Mouse (Mus musculus) 416B (cell line): Measurements from ENCODE around the gene Acss2.

Experiments
- DNase-seq: peaks from one replicate; pipeline ENCODE4 v3.0.0; 2011; ENCODE audit warnings: low read depth

Acss2 gene

DNA sequence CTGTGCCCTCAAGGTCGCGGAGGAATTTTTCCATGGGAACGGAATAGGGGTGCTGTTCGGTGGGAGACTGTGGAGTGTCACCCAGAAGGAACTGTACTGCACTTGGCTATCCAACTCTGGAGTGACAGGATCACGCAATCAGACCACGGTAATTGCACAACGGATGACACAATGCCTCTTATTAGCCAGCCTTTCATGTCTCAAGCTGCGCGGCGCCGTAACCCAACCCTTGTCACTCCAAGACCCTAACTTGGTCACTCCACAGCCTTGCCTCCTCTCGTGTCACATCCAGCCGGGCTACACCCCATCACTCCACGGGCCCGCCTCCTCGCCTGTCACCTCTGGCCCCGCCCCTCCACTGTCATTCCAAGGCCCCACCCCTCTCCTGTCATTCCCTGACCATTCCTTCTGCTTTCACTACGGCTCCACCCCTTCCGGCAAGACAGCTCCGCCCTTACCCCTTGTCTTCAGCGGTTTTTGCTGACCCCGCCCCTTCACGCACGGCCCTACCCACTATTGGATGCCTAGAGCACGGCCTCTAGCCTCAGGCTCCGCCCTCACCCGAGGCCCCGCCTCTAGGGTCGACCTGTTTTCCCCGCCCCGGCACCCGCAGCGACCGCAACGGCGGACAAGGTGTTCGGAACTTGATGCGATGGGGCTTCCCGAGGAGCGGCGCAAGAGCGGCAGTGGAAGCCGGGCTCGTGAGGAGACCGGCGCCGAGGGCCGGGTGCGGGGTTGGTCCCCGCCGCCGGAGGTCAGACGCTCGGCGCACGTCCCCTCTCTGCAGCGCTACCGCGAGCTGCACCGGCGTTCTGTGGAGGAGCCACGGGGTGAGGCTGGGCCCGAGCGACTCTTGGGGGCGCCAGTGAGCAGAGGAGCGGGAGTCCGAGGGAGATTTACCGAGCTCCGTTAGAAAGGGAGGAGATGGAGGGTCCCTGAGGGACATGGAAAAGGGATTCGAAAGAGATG lies at the start of gene Acss2, which contains the start of gene Ggt7:
Gene Acss2, plus strand, starts transcription at position 494 of the 969 bp plus-strand sequence.
Gene Ggt7, minus strand, starts transcription at position 783 of the 969 bp plus-strand sequence.
- peak; percentile 100 for DNase-seq

DNA sequence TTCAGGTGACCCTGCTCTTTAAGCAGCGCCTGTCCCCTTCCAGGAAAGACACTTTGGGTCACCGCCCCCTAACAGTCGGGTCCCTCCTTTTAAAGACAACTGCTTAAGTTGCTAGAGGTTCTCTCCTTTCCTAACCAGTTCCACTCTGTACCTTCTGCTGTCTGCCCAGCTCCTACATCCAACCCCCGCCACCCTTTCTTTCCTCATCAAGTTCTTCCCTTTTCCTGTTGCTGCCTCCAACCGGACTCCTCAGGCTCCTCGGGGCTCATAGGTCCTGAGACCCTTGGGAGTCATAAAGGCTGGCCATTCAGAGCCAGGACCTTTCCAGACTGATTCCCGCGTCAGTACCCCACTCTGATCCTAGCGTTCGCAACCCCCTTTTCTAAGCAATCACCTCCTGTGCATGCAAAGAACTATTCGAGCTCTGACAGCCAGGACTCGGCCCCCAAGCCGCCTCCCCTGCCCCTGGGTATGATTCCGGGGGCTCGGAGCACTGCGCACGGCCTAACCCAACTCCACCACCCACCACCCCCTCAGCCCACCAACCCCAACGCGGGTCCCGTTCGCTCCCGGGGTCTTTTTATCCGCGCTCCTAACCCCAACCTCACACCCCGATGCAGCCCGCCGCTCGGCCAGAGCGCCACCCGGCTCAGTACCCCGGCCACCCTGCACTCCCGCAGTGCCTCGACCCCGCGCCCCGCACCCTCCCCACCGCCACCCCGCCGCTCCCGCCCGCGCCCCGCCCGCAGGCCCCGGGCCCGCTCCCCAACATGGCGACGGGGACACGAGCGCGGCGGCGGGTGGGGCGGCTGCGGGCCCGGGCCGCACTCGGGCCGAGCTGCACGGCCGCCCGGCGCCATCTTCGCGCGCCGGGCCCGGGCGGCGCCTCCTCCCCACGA lies 44.8 kb upstream of the Acss2 start:
- peak; percentile 72 for DNase-seq

DNA sequence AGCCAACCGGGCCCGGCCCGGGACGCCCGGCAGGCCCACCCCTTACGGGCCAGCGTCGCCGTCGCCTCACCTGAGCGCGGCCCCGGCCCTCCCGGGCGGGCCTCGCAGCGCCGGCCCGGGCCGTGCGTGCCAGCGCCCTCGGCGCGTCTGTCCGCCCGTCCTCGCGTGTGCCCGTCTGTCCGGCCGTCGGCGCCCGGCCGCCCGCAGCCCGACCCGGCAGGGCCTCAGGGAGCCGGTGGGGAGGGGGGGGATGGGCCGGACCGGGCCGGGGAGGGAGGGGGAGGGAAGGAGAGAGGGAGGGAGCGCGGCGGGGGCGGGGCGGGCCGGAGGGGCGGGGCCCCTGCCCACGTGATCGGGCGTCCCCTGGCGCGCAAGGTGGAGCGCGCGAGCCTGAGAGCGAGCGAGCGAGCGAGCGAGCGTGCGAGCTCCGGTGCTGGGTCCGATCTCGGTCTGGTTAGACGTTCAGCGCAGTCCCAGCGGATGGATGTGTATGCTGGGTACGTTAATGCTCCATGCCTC lies 44.1 kb upstream of the Acss2 start, which contains the start of gene Ncoa6:
Gene Ncoa6, minus strand, starts transcription at position 325 of the 519 bp plus-strand sequence.
- DNase-seq, result peak; percentile 78

DNA sequence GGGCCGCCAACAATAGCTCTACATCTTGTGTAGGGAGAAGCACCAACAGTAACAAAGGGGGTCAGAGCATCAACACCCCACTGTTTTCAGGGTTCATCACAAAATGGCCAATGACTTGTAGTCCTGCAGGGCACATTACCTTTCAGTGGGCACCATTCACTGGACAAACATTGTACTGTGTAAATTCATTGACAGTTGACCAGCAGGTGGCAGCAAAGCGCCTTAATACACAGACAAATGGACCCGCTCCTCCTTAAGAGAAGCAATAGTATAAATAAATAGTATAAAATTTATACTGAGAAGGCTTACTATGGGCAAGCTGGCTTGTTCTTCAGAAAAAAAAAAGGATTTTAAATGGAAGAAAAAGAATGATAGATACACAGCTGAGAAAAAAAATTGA lies 35.7 kb upstream of the Acss2 start:
- DNase-seq, result peak; percentile 86

DNA sequence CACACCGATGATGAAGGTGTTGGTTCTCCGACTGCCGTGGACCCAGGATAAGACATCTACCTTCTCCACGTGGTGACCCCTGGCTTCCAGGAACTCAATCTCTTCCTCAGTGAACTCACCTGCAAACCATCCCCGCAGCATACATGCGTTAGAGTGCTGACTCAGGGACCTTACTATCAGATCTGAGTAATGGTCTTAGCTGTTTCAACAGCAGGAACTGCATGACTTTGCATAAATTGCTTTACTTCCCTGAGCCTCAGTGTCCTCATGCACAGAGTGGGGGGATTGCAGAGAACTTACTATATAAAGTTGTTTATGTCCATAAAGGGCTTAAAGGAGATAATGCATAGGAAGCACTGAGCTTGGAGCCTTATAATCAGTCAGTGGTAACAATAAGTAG lies 26.8 kb upstream of the Acss2 start:
- peak; percentile 30 for DNase-seq

DNA sequence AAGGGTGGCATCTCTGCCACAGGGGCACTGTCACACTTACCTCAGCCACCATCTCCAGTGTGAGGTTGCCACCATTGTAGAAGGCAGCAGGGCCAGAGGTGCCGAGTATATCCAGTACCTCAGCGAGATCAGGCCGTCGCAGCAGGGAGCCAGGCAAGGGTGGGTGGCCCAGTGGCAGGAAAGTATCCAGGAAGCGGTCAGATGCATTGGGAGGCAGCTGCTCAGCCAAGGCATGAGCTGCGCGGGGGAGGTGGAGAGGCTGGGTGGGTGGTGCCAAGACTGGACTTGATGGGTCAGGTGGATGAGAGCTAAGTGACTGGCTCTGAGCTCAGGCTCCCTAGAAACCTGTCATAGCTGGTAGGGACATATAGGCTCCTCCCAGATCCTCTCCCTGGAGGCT lies 15.2 kb upstream of the Acss2 start:
- DNase-seq, result peak; percentile 60

DNA sequence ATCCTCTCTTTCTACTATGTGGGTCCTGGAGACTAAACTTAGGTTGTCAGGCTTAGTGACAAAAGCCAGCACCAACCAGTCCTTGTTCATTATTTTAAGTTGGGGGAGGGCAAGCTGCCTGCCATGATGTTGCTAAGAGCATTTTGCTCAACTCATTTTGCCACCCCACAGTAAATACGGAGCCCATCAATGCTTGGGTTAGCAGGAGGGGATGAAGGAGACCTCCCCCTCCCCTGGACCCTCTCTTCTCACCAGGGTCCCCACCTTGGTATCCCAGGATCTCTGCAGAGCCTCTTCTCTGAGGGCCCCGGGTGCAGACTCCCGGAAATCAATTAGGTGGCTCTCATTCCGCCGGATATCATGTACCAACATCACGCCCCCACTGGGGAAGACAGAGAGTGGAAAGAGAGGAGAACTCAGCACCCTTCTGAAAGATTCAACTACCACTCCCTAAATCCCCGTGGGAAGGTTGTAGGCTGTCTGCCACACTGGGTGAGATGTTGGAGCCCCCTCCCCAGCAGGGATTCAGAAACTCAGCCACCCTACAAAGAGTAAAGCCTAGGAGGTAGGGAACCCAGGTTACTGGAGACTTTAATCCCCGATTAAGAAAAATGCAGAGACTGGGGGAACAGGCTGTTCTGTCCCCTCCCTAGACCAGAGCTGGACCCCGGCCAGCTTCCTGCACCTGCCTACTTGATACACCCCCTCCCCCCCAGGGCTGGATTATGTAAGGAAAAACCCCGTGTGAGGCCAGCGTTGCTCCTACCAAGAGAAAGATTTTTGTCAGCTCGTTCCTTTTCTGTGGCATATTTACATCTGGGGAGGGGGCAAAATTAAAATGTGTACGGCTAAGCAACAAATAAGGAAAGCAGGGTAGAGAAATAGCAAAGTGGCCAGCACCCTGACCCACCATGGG lies 13.1 kb upstream of the Acss2 start:
- no peak for DNase-seq

DNA sequence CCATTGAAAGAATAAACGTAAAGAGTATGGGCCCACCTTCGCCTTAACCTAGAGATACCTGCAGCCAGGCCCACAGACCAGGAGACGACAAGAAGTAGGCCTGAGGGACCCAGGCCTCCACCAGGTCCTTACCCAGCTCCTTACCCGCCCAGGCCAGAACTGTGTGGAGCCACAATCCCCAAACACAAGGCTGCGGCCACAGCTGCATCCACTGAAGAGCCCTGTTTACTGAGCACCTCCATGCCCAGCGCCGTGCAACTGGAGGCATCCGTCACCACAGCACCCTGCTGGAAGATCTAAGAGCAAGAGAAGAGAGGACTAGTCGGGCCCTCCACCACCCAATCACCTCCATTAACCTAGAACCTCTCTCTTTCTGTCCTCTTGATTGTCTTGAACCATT lies 11.9 kb upstream of the Acss2 start:
- DNase-seq, result no peak

DNA sequence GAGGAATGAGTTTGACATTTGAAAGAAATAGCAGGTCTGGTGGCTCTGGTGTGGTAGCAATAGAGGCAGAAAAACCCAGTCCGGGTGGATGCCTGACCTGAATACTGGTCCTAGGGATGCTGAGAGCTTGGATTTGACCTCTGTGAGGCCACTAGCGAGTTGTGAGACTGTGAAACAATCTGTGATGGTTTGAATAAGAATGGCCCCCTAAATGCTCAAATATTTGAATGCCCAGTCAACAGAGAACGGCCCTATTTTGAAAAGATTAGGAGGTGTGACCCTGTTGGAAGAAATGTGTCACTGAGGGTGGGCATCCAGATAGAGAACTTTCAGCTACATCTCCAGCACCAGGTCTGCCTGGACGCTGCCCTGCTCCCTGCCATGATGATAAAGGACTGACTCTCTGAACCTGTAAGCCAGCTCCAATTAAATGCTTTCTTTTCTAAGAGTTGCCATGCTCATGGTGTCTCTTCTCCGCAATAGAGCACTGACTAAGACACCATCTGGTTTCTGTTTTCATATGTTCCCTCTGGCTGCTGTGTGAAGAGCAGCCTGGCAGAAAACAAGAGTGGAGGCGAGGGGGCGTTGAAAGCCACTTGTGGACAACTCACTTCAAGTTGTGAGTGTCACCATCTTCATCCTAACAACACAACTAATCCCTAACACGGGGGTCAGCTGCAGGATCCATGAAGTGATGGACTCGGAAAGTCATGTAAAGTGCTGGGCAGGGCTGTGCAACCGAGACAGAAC lies 9.9 kb upstream of the Acss2 start:
- no peak for DNase-seq

DNA sequence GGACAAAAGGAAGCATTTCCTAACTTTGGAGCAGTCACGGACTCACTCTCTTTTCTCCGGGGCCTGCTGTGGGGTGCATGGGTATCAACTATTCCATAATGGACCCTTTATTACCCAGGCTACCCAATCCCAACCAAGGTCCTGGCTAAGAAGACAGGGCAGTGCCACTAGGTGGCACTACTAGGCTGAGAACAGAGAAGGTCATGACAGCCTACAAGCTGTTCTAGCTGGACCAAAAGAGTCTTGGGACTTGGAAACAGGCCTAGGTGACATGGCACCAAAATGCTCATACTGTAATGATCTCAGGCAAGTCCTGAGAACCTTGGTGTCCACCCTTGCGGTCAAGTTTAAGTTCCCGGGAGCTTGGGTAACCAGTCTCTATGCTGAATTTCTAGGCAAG lies 5.3 kb upstream of the Acss2 start:
- peak; percentile 81 for DNase-seq

DNA sequence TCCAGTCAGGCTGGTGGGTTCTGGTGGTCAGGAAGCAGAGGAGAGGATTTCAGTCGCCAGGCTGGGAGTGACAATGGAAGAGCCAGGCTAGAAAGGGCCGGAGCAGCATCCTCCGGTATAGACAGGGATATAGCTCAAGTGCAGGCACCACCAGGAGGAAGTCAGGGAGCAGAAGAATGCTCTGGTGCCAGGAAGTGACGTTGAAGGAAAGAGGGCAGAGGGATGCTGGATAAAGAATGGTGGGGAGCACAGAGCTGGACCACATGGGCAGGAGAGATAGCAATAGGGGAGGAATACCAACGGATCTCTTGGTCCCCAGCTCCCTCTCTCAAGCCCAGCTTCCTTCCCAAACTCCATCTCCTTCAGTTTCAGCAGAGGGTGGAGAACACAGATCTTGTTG lies 4.2 kb upstream of the Acss2 start:
- DNase-seq, result no peak

DNA sequence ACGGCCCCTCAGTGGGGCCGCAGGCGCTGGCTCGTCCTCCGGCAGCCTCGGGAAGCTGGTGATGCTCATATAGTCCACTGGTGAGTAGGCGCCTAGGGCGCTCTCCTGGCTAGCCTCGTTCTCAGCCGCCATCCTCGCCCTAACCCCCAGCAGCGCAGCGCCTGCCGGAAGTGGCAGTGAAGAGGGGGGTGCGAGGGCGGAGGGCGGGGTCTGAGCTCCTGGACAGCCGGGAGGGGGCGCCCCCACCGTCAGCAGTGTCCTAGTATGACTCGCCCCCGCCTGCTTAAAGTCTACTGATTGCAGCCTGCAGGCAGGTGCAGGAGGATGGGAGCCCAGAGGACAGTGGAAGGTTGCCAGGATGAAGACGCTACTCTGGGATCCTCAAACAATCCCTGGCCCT lies 3.1 kb upstream of the Acss2 start:
- peak; percentile 67 for DNase-seq

DNA sequence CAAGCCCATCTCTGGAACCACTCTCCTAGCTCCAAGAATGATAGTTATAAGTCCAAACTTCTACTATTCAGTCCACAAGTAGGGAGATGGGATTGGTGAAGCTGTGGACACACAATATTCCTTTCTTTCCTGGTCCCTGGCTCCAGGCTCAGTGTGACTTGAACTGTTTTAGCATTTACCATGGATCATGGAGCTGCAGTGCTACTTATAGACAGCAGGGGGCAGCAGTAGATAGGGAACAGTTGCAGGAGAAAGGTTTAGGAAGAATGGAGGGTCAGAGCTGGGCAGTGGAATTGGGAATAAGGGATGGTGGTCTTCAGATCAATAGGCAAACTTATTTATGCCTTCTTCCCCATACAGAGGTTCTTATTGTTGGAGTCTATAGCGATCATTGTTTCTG lies 1.8 kb upstream of the Acss2 start:
- DNase-seq, result peak; percentile 71

DNA sequence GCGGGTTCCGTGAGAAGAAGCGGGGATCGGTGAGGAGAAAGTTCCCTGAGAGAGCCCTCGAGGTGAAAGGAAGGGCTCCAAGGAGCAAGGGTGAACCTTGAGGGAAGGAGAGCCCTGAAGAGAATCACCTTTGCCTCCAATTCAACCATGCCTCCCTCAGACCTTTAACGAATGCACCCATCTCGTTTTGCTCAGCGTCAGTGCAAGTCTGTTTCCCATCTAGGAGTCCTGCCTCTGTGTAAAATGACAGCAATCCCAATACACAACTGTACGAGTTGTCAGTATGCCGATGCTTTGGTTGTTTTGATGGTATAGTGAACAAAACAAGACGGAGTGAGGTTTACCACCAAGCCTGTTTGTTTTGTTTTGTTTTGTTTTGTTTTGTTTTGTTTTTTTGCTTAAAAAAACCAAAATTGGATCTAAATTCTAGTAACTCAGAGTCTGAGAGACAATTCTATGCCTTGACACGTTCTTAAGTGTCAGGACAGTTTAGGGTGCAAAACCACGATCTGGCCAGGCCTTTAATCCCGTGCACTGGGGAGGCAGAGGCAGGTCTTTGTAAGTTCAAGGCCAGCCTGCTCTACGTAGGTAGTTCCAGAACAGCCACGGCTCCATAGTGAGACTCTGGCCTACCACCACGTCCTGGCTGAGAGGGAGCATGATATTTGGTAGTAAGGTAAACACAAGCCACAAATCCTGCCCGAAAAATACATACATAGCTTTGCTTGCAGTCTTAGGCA lies 953 bp downstream of the Acss2 start:
- DNase-seq, result peak; percentile 65

DNA sequence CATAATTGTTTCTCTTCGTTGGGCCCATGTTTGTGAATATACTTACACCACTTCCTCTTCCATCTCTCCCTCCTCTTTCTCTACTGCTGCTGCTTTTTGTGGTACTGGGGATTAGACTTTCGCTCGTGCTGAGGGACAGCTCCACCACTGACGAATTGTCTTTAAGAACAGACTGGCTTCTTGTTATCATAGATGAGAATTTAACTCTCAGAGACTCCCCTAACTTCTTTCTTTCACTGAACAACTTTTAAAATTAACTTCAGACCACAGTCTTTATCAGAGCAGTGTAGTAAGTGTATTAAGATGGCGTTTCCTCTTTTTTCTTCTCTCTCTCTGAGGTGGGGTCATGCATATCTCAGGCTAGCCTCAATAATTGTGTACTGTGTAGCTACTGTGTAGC lies 6.0 kb downstream of the Acss2 start:
- DNase-seq, result no peak

DNA sequence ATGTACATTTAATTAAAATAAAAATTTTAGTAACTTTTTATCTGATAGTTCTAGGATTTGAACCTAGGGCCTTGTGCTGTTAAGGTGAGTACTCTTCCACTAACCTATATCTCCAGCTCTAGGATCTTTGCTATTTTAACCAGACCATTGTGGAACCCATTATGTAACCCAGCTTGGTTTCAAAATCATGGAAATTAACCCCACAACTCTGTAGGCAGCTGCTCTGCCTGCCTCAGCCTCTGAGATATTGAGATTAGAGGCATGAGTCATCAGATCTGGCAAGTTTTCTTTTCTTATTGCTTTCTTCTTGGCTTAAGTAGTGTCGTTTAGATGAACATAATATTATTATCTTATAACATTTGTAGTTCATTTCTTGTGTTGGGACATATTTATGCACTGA lies 6.6 kb downstream of the Acss2 start:
- DNase-seq, result peak; percentile 91

DNA sequence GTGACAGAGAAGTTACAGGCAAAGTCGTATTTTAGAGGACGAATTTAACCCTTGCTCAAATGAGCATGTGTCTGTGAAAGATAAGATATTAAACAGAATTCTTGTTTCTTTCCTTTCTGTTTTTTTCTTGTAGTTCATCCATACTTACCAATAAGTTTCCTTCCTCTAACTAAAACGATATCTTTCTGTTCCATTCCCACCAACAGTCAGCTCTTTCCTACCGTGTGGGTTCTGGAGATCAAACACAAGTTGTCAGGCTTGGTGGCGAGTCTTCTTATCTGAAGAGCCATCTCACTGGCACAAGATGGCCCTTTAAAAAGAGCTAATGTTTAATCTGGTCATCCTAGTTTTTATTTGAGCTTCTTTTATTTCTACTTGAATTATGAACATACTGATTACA lies 9.6 kb downstream of the Acss2 start:
- peak; percentile 78 for DNase-seq

DNA sequence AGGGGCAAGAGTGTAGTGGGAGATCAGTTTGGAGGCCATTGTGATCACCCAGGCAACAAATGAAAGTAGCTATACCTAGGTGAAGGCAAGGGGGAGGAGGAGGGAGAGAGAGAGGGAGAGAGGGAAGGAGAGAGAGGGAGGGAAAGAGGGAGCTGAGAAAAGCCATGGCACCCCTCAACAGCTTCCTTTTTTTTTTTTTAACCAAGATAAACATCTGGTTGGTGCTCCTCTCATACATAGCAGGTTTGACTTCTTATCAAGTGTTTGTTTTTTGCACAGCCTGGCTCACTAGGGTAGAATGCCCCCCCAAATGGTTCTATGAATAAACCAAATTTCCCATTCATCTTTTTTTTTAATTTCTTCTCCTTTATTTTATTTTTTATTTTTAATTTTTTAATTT lies 18.5 kb downstream of the Acss2 start:
- no peak for DNase-seq

DNA sequence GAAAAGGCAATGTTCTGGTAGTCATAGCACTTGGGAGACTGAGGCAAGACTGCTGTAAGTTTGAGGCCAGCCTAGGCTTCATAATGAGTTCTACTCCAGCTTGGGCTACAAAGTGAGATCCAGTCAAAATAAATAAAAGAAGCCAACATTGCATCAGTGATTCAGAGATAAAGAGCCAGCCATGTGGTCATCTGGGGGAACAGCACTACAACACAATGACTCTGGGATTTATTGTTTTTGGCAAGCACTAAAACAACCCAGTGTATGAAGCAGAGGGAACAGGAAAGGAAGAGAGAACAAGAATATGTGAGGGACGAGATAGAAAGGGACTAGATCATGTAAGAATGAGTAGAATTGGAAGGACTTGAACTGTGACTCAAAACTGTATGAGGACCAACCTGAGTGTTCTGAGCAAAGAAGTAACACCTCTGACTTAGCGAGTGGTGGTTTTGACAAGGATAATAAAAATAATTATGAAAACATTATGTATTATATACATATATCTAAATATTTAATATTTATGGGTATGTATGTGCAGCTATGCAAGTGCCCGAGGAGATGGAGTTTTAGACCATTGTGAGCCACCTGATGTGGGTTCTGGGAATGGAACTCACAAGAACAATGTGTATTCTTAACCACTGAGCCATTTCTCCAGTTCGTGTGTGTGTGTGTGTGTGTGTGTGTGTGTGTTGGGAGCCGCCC lies 20.2 kb downstream of the Acss2 start:
- DNase-seq, result peak; percentile 58
